Mouse (Mus musculus) heart, embryonic 15.5 days (tissue): ENCODE measurements around the gene Lpar4. TPM values are rescaled to one million over a fixed set of nuclear protein-coding genes. Genes with fewer than 3 reads are reported as not detected.

Experiments used
- ATAC-seq: fragments of 200-750 bp; cut with Nextera tagmentation; replicated peaks from 2 replicates; pipeline ENCODE4 v1.8.0; 2017; ENCODE audit warnings: low read depth, moderate TSS enrichment; ENCODE audit not compliant: insufficient number of reproducible peaks, insufficient read depth, low FRiP score
- H3K27ac ChIP-seq: fragments of 300-500 bp; sonication (generic); 2 replicates; pipeline ENCODE4 v1.5.1; 2015; ENCODE audit warnings: mild to moderate bottlenecking, inconsistent platforms
- H3K27me3 ChIP-seq: fragments of 300-500 bp; sonication (generic); 2 replicates; pipeline ENCODE4 v1.6.1; 2015; ENCODE audit warnings: inconsistent platforms
- H3K36me3 ChIP-seq: fragments of 300-500 bp; sonication (generic); 2 replicates; pipeline ENCODE4 v1.6.1; 2015; ENCODE audit warnings: mild to moderate bottlenecking, inconsistent platforms
- H3K4me1 ChIP-seq: fragments of 300-500 bp; sonication (generic); replicated peaks from 2 replicates; pipeline ENCODE4 v1.6.1; 2015; ENCODE audit warnings: inconsistent platforms
- H3K4me2 ChIP-seq: fragments of 300-500 bp; sonication (generic); 2 replicates; pipeline ENCODE4 v1.6.1; 2015; ENCODE audit warnings: inconsistent platforms, mild to moderate bottlenecking, moderate library complexity
- H3K4me3 ChIP-seq: fragments of 300-500 bp; sonication (generic); 2 replicates; pipeline ENCODE4 v1.5.1; 2015; ENCODE audit warnings: mild to moderate bottlenecking, inconsistent platforms
- H3K9ac ChIP-seq: fragments of 300-500 bp; sonication (generic); 2 replicates; pipeline ENCODE4 v1.6.1; 2015; ENCODE audit warnings: mild to moderate bottlenecking, inconsistent platforms
- H3K9me3 ChIP-seq: fragments of 300-500 bp; sonication (generic); replicated peaks from 2 replicates; pipeline ENCODE4 v1.6.1; 2016; ENCODE audit warnings: inconsistent platforms
- WGBS: fragments of 180-500 bp; shearing (Covaris S2); methylation state at CpG from one replicate; pipeline ENCODE4 v1.1.7; 2015; ENCODE audit warnings: mixed read lengths; 5-methylcytosine and 5-hydroxymethylcytosine counted together
- polyA plus RNA-seq: library from polyadenylated mRNA; unstranded; fragments of >200 nt; fragmentation: Nextera tagmentation; extraction: Ambion mirVana; gene quantifications from 2 replicates; pipeline ENCODE4 v1.2.1, GENCODE M21; 2015

Gene Lpar4
- polyA plus RNA-seq = 10.4 and 12.4 TPM in 2 replicates

- 16% methylated on average over 11 of the region's 11 CpGs for WGBS
- peak within 1 kb of the TSS; percentile 55 for H3K4me3 ChIP-seq
- ATAC-seq = no peak
- H3K4me2 ChIP-seq = peak within 1 kb of the TSS; percentile 51
- no peaks in the 10 kb centered on the region for H3K4me1 ChIP-seq
- no peaks in the 10 kb centered on the region for H3K9me3 ChIP-seq
- H3K27me3 ChIP-seq = no peaks in the 10 kb centered on the region
- H3K9ac ChIP-seq = peak within 1 kb of the TSS; percentile 40
- peak within 1 kb of the TSS; percentile 61 for H3K27ac ChIP-seq
- H3K36me3 ChIP-seq = no peaks in the 10 kb centered on the region
Observed at GRCm38 (mm10) chrX:106920175-106920827, at the start of gene Lpar4. Lpar4 (plus strand) TSS chrX:106920625.

GRCm38 (mm10) chrX:106871426-106871825 is 49.0 kb upstream of the Lpar4 start:
- Histone ChIP-seq H3K9ac (no peak overlapping the region), H3K4me1 (no peaks in the 10 kb centered on the region), H3K4me2 (no peak overlapping the region), H3K9me3 (no peaks in the 10 kb centered on the region), H3K4me3 (no peak overlapping the region), H3K36me3 (no peaks in the 10 kb centered on the region), H3K27ac (no peak overlapping the region), H3K27me3 (no peaks in the 10 kb centered on the region)
- ATAC-seq = no peak
- WGBS = 57% methylated on average over 3 of the region's 3 CpGs

GRCm38 (mm10) chrX:106871894-106872293 is 48.5 kb upstream of the Lpar4 start:
- H3K9me3 ChIP-seq = no peaks in the 10 kb centered on the region
- no peaks in the 10 kb centered on the region for H3K27me3 ChIP-seq
- no peaks in the 10 kb centered on the region for H3K36me3 ChIP-seq
- no peak for ATAC-seq
- no peak overlapping the region for H3K9ac ChIP-seq
- H3K4me2 ChIP-seq = no peak overlapping the region
- H3K4me1 ChIP-seq = no peaks in the 10 kb centered on the region
- H3K27ac ChIP-seq = no peak overlapping the region
- H3K4me3 ChIP-seq = no peak overlapping the region
- 47% methylated on average over 3 of the region's 3 CpGs for WGBS

- Histone ChIP-seq H3K27ac (no peak overlapping the region), H3K4me3 (no peak overlapping the region), H3K4me2 (no peak overlapping the region), H3K4me1 (no peaks in the 10 kb centered on the region), H3K27me3 (no peaks in the 10 kb centered on the region), H3K36me3 (no peaks in the 10 kb centered on the region), H3K9me3 (no peaks in the 10 kb centered on the region), H3K9ac (no peak overlapping the region)
- 34% methylated on average over 4 of the region's 4 CpGs for WGBS
- no peak for ATAC-seq
Observed at GRCm38 (mm10) chrX:106872315-106872714, 48.1 kb upstream of the Lpar4 start.

- 50% methylated on average over 2 of the region's 2 CpGs for WGBS
- Histone ChIP-seq H3K9ac (no peak overlapping the region), H3K36me3 (no peaks in the 10 kb centered on the region), H3K4me3 (no peak overlapping the region), H3K27me3 (no peaks in the 10 kb centered on the region), H3K27ac (peak overlapping the region; percentile 34; the same call in 1 of the 2 replicates), H3K4me1 (no peaks in the 10 kb centered on the region), H3K4me2 (no peak overlapping the region), H3K9me3 (no peaks in the 10 kb centered on the region)
- ATAC-seq = no peak
Observed at GRCm38 (mm10) chrX:106897707-106898275, 22.6 kb upstream of the Lpar4 start.

GRCm38 (mm10) chrX:106920828-106921619 is 599 bp downstream of the Lpar4 start:
- Histone ChIP-seq H3K36me3 (no peaks in the 10 kb centered on the region), H3K27me3 (no peaks in the 10 kb centered on the region), H3K27ac (peak overlapping the region; percentile 61), H3K4me1 (no peaks in the 10 kb centered on the region), H3K4me2 (peak overlapping the region; percentile 51), H3K4me3 (peak overlapping the region; percentile 55), H3K9ac (peak overlapping the region; percentile 40), H3K9me3 (no peaks in the 10 kb centered on the region)
- 9% methylated on average over 9 of the region's 9 CpGs for WGBS
- no peak for ATAC-seq

GRCm38 (mm10) chrX:106924572-106924971 is 4.1 kb downstream of the Lpar4 start:
- Histone ChIP-seq H3K4me3 (no peak overlapping the region), H3K27ac (no peak overlapping the region), H3K4me2 (no peak overlapping the region), H3K4me1 (no peaks in the 10 kb centered on the region), H3K27me3 (no peaks in the 10 kb centered on the region), H3K36me3 (no peaks in the 10 kb centered on the region), H3K9ac (no peak overlapping the region), H3K9me3 (no peaks in the 10 kb centered on the region)
- ATAC-seq = no peak

- Histone ChIP-seq H3K27ac (no peak overlapping the region), H3K4me3 (no peak overlapping the region), H3K4me1 (no peaks in the 10 kb centered on the region), H3K4me2 (no peak overlapping the region), H3K36me3 (no peaks in the 10 kb centered on the region), H3K9me3 (no peaks in the 10 kb centered on the region), H3K27me3 (no peaks in the 10 kb centered on the region), H3K9ac (no peak overlapping the region)
- ATAC-seq = no peak
- 73% methylated on average over 3 of the region's 3 CpGs for WGBS
Observed at GRCm38 (mm10) chrX:106939326-106939725, 18.9 kb downstream of the Lpar4 start.

GRCm38 (mm10) chrX:106950558-106950957 is 30.1 kb downstream of the Lpar4 start:
- WGBS = 82% methylated on average over 1 of the region's 1 CpGs

GRCm38 (mm10) chrX:106951016-106951415 is 30.6 kb downstream of the Lpar4 start:
- H3K9ac ChIP-seq = no peak overlapping the region
- no peak overlapping the region for H3K4me2 ChIP-seq
- H3K4me3 ChIP-seq = no peak overlapping the region
- no peaks in the 10 kb centered on the region for H3K36me3 ChIP-seq
- H3K27ac ChIP-seq = no peak overlapping the region
- no peak for ATAC-seq
- no peaks in the 10 kb centered on the region for H3K9me3 ChIP-seq
- 20% methylated on average over 2 of the region's 2 CpGs for WGBS
- H3K27me3 ChIP-seq = no peaks in the 10 kb centered on the region
- H3K4me1 ChIP-seq = no peaks in the 10 kb centered on the region

More at GRCm38 (mm10) chrX:106950558-106950957, 30.1 kb downstream of the Lpar4 start:
- Histone ChIP-seq H3K27me3 (no peaks in the 10 kb centered on the region), H3K36me3 (no peaks in the 10 kb centered on the region), H3K4me3 (no peak overlapping the region), H3K4me2 (no peak overlapping the region), H3K4me1 (no peaks in the 10 kb centered on the region), H3K9ac (no peak overlapping the region), H3K9me3 (no peaks in the 10 kb centered on the region), H3K27ac (no peak overlapping the region; the same call in 1 of the 2 replicates)
- ATAC-seq = no peak

- Histone ChIP-seq H3K4me1 (no peaks in the 10 kb centered on the region), H3K9ac (no peak overlapping the region), H3K9me3 (no peaks in the 10 kb centered on the region), H3K27me3 (no peaks in the 10 kb centered on the region), H3K27ac (no peak overlapping the region), H3K4me2 (no peak overlapping the region), H3K4me3 (no peak overlapping the region), H3K36me3 (no peaks in the 10 kb centered on the region)
- 54% methylated on average over 1 of the region's 1 CpGs for WGBS
- ATAC-seq = no peak
Observed at GRCm38 (mm10) chrX:106953840-106954239, 33.4 kb downstream of the Lpar4 start.
